Mouse (Mus musculus): ENCODE measurements around the gene Dock1. TPM values are rescaled to one million over a fixed set of nuclear protein-coding genes. Genes with fewer than 3 reads are reported as not detected.
A peak's percentile ranks its signal among the peaks of the same experiment; 100 is the strongest.

Dock1 gene
- polyA plus RNA-seq (2012; ENCODE audit: insufficient read depth, insufficient read length, low replicate concordance, missing spikeins) = not detected in 2 replicates

DNA sequence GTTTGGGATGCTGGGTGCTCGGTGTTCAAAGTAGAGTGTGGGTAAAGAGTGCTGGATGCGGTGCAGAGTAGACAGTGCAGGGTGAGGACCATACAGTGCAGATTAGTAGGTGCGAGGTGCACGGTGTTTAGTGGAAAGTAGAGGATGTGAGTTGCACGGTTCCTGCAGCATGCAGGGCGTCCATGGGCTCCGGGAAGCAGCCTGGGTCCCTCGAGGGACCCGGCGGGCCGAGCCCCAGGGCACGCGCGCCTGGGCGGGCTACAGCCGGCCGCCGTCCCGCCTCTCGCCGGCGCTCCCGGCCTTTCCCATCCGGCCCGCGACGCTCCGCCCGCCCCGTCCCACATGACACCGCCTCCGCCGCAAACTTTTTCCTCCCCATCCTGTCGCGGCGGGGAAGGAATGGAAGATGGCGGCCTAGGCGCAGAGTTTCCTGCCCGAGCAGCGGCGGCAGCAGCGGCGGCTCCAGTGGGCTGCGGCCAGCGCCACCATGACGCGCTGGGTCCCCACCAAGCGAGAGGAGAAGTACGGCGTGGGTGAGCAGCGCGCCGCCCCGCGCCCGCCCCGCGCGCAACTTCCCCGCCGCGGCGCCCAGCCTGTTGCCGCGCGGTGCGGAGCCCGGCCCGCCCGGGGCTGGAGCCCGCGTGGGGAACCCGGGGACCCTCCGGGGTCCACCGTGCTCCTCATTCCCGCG is at the start of gene Dock1:
Gene Dock1, plus strand, starts transcription at position 343 of the 691 bp plus-strand sequence.
- peaks cover 19% of the 10 kb centered on the region for H3K4me1 ChIP-seq (ENCODE audit: control insufficient read depth, insufficient read depth, low read length)
- peak within 1 kb of the TSS; percentile 62 for H3K4me3 ChIP-seq (ENCODE audit: insufficient read depth, low read depth, low read length)
- WGBS = 3% methylated on average over 77 of the region's 77 CpGs
- no peak within 1 kb of the TSS for H3K27ac ChIP-seq (ENCODE audit: insufficient read depth, low read depth, low read length)
- TF ChIP-seq CTCF (IDR thresholded peaks at IDR 0.05; ENCODE audit: insufficient read depth, low read depth, low read length) (no peak), POLR2A (IDR thresholded peaks at IDR 0.05; ENCODE audit: insufficient read depth, low read depth, low read length) (no peak)

DNA sequence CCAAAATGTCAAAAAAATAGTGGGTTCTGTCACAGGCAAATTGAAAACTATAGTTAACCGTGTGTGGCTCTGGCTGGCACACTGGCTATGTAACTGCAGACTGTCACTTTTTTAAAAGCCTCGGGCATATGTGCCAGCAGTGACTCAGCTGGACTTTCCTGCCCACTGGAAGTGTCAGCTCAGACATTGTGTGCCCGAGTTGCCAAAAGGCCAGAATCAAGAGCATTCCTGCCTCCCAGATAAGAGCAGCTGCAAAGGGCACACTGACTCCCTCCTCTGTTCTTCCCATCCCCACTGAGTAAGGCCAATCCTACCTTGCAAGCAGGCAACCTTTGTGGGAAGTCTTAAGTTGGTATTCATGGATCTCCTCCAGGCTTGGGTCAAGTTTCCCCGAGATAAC is 42.5 kb upstream of the Dock1 start:
- TF ChIP-seq CTCF (IDR thresholded peaks at IDR 0.05; ENCODE audit: insufficient read depth, low read depth, low read length) (no peak), POLR2A (IDR thresholded peaks at IDR 0.05; ENCODE audit: insufficient read depth, low read depth, low read length) (no peak)
- H3K4me3 ChIP-seq (ENCODE audit: insufficient read depth, low read depth, low read length) = no peak overlapping the region
- 65% methylated on average over 4 of the region's 4 CpGs for WGBS
- no peaks in the 10 kb centered on the region for H3K4me1 ChIP-seq (ENCODE audit: control insufficient read depth, insufficient read depth, low read length)
- no peak overlapping the region for H3K27ac ChIP-seq (ENCODE audit: insufficient read depth, low read depth, low read length)

DNA sequence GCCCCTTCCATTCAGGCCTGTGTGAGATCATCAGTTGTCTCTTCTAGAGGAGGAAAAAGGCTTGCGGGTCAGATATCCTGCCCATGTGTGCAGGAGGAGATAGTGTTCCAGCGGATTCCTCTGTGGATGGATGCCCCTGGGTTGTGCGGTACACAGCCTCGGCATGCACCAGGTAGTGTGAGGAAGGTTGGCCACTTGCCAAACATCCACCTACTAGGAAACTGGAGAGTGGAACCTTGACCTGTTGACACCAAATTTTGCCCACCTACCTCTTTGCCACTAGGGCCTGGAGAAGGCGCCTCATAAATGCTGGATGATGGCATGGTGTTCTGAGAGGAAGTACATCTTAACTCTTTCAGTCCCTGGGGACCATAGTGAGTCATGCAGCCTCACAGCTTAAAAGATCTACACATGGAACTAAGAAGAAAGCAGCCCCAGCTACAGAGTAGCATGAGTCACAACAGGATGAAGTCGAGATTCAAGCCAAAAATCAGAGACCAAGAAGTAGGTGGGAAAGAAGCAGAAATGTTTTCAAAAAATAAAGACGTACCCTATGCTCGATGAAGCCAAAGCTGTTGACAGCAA is 20.1 kb upstream of the Dock1 start:
- TF ChIP-seq POLR2A (IDR thresholded peaks at IDR 0.05; ENCODE audit: insufficient read depth, low read depth, low read length) = no peak
- TF ChIP-seq CTCF (IDR thresholded peaks at IDR 0.05; ENCODE audit: insufficient read depth, low read depth, low read length) = no peak
- 79% methylated on average over 8 of the region's 8 CpGs for WGBS
- Histone ChIP-seq H3K4me1 (ENCODE audit: control insufficient read depth, insufficient read depth, low read length) (no peaks in the 10 kb centered on the region), H3K27ac (ENCODE audit: insufficient read depth, low read depth, low read length) (no peak overlapping the region), H3K4me3 (ENCODE audit: insufficient read depth, low read depth, low read length) (no peak overlapping the region)

DNA sequence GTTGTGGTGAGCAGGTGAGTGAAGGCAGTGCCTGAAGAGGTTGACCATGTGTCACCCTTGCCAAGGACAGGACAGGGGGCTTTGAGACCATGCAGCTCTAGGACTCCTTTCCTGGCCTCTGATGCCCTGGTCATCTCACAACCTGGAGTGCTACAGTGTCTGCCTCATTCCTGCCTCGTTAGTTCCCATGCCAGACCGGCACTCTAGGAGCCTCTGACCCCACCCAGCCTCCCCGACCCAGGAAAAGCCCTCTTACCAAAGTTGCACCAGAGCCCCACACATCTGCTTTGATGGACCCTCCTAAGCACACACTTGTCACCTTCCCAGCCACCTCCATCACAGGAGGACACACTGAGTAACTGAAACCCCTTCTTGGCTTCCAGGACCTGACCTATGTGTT is 19.4 kb upstream of the Dock1 start:
- H3K27ac ChIP-seq (ENCODE audit: insufficient read depth, low read depth, low read length) = no peak overlapping the region
- H3K4me1 ChIP-seq (ENCODE audit: control insufficient read depth, insufficient read depth, low read length) = no peaks in the 10 kb centered on the region
- H3K4me3 ChIP-seq (ENCODE audit: insufficient read depth, low read depth, low read length) = no peak overlapping the region
- 89% methylated on average over 3 of the region's 3 CpGs for WGBS
- no peak for TF ChIP-seq POLR2A (IDR thresholded peaks at IDR 0.05; ENCODE audit: insufficient read depth, low read depth, low read length)
- no peak for TF ChIP-seq CTCF (IDR thresholded peaks at IDR 0.05; ENCODE audit: insufficient read depth, low read depth, low read length)

DNA sequence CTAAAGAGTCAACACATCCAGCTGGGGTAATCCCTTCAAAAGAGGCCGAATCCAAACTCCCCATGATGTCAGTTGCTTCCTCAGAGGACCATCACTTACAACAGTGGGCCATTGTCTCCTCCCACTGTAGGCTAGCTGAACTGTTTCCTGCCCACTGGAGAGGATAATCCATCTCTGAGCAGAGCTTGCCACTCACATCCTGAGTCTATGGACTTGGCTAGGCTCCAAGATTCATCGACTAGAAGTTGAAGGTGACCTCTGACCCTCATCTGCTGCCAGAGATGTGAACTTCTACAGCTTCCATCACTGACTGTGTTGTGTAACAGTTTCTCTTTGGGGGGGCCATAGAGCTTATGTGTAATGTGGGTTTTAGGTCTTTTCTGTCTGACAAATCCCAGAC is 7.2 kb upstream of the Dock1 start:
- 33% methylated on average over 2 of the region's 2 CpGs for WGBS
- Histone ChIP-seq H3K4me3 (ENCODE audit: insufficient read depth, low read depth, low read length) (no peak overlapping the region), H3K27ac (ENCODE audit: insufficient read depth, low read depth, low read length) (no peak overlapping the region), H3K4me1 (ENCODE audit: control insufficient read depth, insufficient read depth, low read length) (no peaks in the 10 kb centered on the region)
- no peak for TF ChIP-seq CTCF (IDR thresholded peaks at IDR 0.05; ENCODE audit: insufficient read depth, low read depth, low read length)
- no peak for TF ChIP-seq POLR2A (IDR thresholded peaks at IDR 0.05; ENCODE audit: insufficient read depth, low read depth, low read length)

DNA sequence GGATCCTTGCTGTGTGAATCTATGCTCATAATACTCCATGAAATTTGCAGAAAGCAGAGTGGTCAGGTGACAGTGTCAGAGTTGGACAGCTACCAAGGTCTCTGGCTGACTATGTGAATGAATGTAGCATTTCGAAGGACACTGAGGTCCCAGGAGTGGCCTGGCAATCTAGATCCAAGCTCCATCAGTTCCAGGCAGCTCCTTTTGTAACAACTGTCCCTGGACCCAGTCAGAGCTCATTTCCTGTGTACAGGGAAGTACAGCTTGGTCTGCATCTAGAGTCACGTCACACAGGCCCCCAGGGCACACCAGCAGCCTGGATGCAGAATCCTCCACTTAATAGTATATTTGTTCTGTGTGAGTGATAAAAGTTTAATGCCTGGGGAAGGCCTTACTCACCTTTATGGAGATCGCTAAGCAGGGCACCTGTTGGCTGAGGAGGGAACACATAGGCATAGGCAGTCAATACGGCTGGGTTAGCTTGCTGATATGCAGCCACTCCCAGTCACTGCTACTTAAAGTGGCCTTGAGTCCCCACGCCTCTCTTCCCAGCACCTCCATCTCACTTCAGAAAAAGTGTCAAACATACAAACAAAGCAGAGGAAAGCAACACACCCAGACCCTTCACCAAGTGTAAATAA is 4.7 kb upstream of the Dock1 start:
- H3K4me1 ChIP-seq (ENCODE audit: control insufficient read depth, insufficient read depth, low read length) = 0 out of 2 replicates have a peak, but pooled peaks cover under 1% of the 10 kb centered on the region
- no peak overlapping the region for H3K27ac ChIP-seq (ENCODE audit: insufficient read depth, low read depth, low read length)
- 92% methylated on average over 5 of the region's 5 CpGs for WGBS
- TF ChIP-seq CTCF (IDR thresholded peaks at IDR 0.05; ENCODE audit: insufficient read depth, low read depth, low read length) = no peak
- TF ChIP-seq POLR2A (IDR thresholded peaks at IDR 0.05; ENCODE audit: insufficient read depth, low read depth, low read length) = no peak
- H3K4me3 ChIP-seq (ENCODE audit: insufficient read depth, low read depth, low read length) = no peak overlapping the region

DNA sequence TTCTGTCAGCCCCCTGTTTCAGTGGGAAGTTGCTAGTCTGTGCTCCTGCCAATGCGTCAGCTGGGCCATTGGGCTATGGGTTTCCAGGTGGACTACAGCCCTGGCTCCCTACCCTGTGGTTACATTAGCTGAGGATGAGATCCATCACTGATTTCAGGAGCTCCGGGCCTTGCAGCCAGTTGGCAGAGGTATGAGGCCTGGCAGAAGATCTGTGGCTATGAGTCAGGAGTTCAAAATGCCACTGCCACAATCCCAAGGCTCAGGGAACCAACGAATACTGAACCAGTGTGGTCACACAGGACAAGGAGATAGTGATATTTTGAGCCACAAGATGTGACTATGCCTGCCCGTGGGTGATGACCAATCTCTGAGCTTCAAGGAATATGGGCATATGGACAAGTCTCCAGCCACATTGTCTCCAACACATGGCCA is 3.2 kb upstream of the Dock1 start:
- no peak overlapping the region for H3K4me3 ChIP-seq (ENCODE audit: insufficient read depth, low read depth, low read length)
- 85% methylated on average over 4 of the region's 4 CpGs for WGBS
- H3K4me1 ChIP-seq (ENCODE audit: control insufficient read depth, insufficient read depth, low read length) = peaks cover 7% of the 10 kb centered on the region; the same call in 1 of the 2 replicates
- no peak overlapping the region for H3K27ac ChIP-seq (ENCODE audit: insufficient read depth, low read depth, low read length)
- TF ChIP-seq CTCF (IDR thresholded peaks at IDR 0.05; ENCODE audit: insufficient read depth, low read depth, low read length) (no peak), POLR2A (IDR thresholded peaks at IDR 0.05; ENCODE audit: insufficient read depth, low read depth, low read length) (no peak)

DNA sequence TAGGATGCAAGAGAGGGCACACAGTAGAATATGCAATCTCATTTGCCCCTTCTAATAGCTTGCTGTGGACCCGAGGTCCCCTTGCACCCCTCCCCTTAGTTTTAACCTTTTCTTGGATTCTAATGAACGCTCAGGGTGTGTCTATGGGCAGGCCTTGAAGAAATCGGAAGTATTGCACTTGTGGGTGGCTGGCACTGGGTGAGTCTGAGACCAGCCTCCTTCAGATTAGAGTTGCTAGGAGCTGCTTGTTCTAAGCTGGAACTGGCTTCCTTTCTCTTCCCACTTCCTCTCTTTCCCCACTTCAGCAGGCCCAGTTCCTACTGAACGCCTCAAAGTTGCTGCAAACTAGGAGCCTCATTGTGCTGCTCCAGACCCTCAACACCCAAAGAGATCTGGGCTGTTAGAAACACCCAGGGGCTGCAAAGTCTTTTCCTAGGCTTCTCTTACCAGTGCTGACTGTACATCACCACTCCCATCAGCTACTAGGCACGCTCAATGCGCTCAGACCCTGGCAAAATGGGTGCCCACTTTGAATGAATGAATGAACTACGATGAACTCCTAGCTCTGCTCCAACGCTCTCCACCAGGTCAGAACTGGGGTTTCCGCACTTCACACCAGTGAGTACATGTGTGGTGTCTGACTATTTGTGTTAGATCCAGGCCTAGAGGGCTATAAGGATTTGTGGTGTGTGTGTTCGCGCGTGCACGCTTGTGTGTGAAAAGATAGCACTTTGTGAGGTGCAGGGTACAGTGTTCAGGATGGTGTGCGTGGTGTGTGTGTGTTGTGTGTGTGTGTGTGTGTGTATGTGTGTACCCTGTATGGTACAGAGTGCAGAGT is 761 bp upstream of the Dock1 start:
- Histone ChIP-seq H3K4me3 (ENCODE audit: insufficient read depth, low read depth, low read length) (peak overlapping the region; percentile 62; the same call in 1 of the 2 replicates), H3K27ac (ENCODE audit: insufficient read depth, low read depth, low read length) (no peak overlapping the region), H3K4me1 (ENCODE audit: control insufficient read depth, insufficient read depth, low read length) (peaks cover 19% of the 10 kb centered on the region)
- 91% methylated on average over 14 of the region's 14 CpGs for WGBS
- TF ChIP-seq POLR2A (IDR thresholded peaks at IDR 0.05; ENCODE audit: insufficient read depth, low read depth, low read length) (no peak), CTCF (IDR thresholded peaks at IDR 0.05; ENCODE audit: insufficient read depth, low read depth, low read length) (no peak)
